In the genomic region with DNA sequence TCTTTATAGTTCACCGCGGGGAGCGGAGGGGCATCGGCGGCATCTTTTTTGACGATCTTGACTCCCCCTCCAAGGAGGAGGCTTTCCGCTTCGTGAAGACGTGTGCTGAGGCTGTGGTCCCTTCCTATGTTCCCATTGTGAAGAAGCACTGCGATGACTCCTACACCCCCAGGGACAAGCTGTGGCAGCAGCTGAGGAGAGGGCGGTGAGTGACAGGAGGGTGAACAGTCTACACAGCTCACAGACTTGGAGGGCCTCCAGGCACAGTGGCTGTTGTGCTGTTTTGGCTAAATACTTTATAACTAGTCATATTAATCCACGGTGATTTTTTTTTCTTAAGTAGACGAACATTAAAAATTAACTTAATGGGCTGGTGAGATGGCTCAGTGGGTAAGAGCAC, we compare ENCODE assay signal across 19 mouse cellular contexts. TPM values are rescaled to one million over a fixed set of nuclear protein-coding genes. Genes with fewer than 3 reads are reported as not detected.
DNase-seq lines count a peak whose midpoint lies in the region; ATAC-seq lines count a peak whose summit lies in the region.
"Had no signal": no experiment of that assay in that cellular context is flagged by ENCODE, and none has a peak within 500 bp of the region (broad histone marks: within the 10 kb centered on the region; RNA-seq: fewer than 3 reads in every experiment).

No protein-coding gene starts in this region.

- WGBS in midbrain, embryonic 15.5 days: 95% methylated on average over 13 of the region's 13 CpGs
- 93% methylated on average over 13 of the region's 13 CpGs for WGBS in hindbrain, embryonic 16.5 days

- H3K4me1 ChIP-seq in erythroblast, embryonic 14.5 days (ENCODE audit: control insufficient read depth): peaks cover 58% of the 10 kb centered on the region
- H3K4me1 ChIP-seq in midbrain, embryonic 15.5 days: peaks cover 8% of the 10 kb centered on the region
- peaks cover 10% of the 10 kb centered on the region for H3K4me1 ChIP-seq in hindbrain, embryonic 16.5 days (ENCODE audit: control insufficient read depth, insufficient read depth, low read depth, low read length)

- no peak overlapping the region for H3K4me2 ChIP-seq in midbrain, embryonic 15.5 days
- no peak overlapping the region for H3K4me2 ChIP-seq in hindbrain, embryonic 16.5 days (ENCODE audit: low read length)
- H3K4me2 ChIP-seq: forebrain, embryonic 13.5 days; limb, embryonic 15.5 days had no signal

- peak; percentile 62 for DNase-seq in right cerebral cortex, adult 18-20 months
- no peak for DNase-seq in right cerebral cortex, postnatal 4 days
- peak; percentile 26 to 57 for DNase-seq in layer of hippocampus, postnatal 25 days (ENCODE audit: extremely low spot score in 1 of 2, low spot score in 1 of 2)
- DNase-seq: cerebellum, adult 9-10 months; heart, adult 18-20 months; spleen, adult 18-20 months had no signal

- H3K9me3 ChIP-seq in erythroblast, embryonic 14.5 days (ENCODE audit: control insufficient read depth, low read length): no peaks in the 10 kb centered on the region
- no peaks in the 10 kb centered on the region for H3K9me3 ChIP-seq in midbrain, embryonic 15.5 days
- no peaks in the 10 kb centered on the region for H3K9me3 ChIP-seq in hindbrain, embryonic 16.5 days (ENCODE audit: control insufficient read depth, low read length)
- H3K9me3 ChIP-seq: forebrain, embryonic 13.5 days; hindbrain, embryonic 10.5 days; limb, embryonic 15.5 days had no signal

- H3K36me3 ChIP-seq in erythroblast, embryonic 14.5 days (ENCODE audit: control insufficient read depth): peaks cover 99% of the 10 kb centered on the region
- H3K36me3 ChIP-seq in midbrain, embryonic 15.5 days (replicated peaks): peaks cover 15% of the 10 kb centered on the region
- peaks cover 21% of the 10 kb centered on the region for H3K36me3 ChIP-seq in hindbrain, embryonic 16.5 days (ENCODE audit: control insufficient read depth, insufficient read depth, low read length)

- no peak for ATAC-seq in erythroblast, adult 5-6 weeks (replicated peaks; ENCODE audit: low FRiP score, poor library complexity, severe bottlenecking)
- no peak for ATAC-seq in midbrain, embryonic 15.5 days (replicated peaks)
- ATAC-seq in erythroid progenitor cell, adult 5-6 weeks (replicated peaks; ENCODE audit: low FRiP score, poor library complexity, severe bottlenecking): no peak
- no peak for ATAC-seq in hindbrain, embryonic 16.5 days
- ATAC-seq: forebrain, embryonic 13.5 days had no signal

- H3K27ac ChIP-seq in midbrain, embryonic 15.5 days: no peak overlapping the region
- no peak overlapping the region for H3K27ac ChIP-seq in hindbrain, embryonic 16.5 days (ENCODE audit: low read depth, low read length)
- H3K27ac ChIP-seq: forebrain, embryonic 13.5 days; hindbrain, embryonic 10.5 days; limb, embryonic 15.5 days had no signal

- no peak overlapping the region for H3K9ac ChIP-seq in midbrain, embryonic 15.5 days
- no peak overlapping the region for H3K9ac ChIP-seq in hindbrain, embryonic 16.5 days (ENCODE audit: low read depth, low read length)
- H3K9ac ChIP-seq: forebrain, embryonic 13.5 days; limb, embryonic 15.5 days had no signal

- H3K4me3 ChIP-seq in erythroblast, embryonic 14.5 days (replicated peaks): peak overlapping the region; percentile 62
- no peak overlapping the region for H3K4me3 ChIP-seq in midbrain, embryonic 15.5 days
- no peak overlapping the region for H3K4me3 ChIP-seq in hindbrain, embryonic 16.5 days (ENCODE audit: low read length)
- H3K4me3 ChIP-seq: forebrain, embryonic 13.5 days; hindbrain, embryonic 10.5 days; limb, embryonic 15.5 days had no signal

- H3K27me3 ChIP-seq in erythroblast, embryonic 14.5 days (ENCODE audit: control insufficient read depth): no peaks in the 10 kb centered on the region
- no peaks in the 10 kb centered on the region for H3K27me3 ChIP-seq in midbrain, embryonic 15.5 days (replicated peaks)
- H3K27me3 ChIP-seq in hindbrain, embryonic 16.5 days (replicated peaks; ENCODE audit: control insufficient read depth, insufficient read depth, low read length): no peaks in the 10 kb centered on the region
- H3K27me3 ChIP-seq: forebrain, embryonic 13.5 days; limb, embryonic 15.5 days had no signal

RNA-seq across cellular contexts. Expression of a gene that starts 5.2 kb away (rescaled TPM):
- 45.0 and 55.5 TPM in 2 replicates for polyA plus RNA-seq in erythroblast, embryonic 14.5 days (2012)
- total RNA-seq in erythroblast, adult 5-6 weeks (2015; ENCODE audit: low replicate concordance): 410 and 442 TPM in 2 replicates
- total RNA-seq in erythroblast, adult 5-6 weeks (2017; ENCODE audit: low replicate concordance): 412 and 476 TPM in 2 replicates
- total RNA-seq in layer of hippocampus, postnatal 25 days (2021): 10 to 100 TPM; 52.1 to 53.7 TPM
- 15.5 and 15.8 TPM in 2 replicates for polyA plus RNA-seq in midbrain, embryonic 15.5 days (2015; fragmentation: Nextera tagmentation; extraction: Ambion mirVana)
- total RNA-seq in erythroid progenitor cell, adult 5-6 weeks (2015; ENCODE audit: low replicate concordance): 1,198 and 1,327 TPM in 2 replicates
- total RNA-seq in erythroid progenitor cell, adult 5-6 weeks (2017; ENCODE audit: low replicate concordance): 966 and 1,012 TPM in 2 replicates
- 14.5 and 16.3 TPM in 2 replicates for polyA plus RNA-seq in hindbrain, embryonic 16.5 days (2015; fragmentation: Nextera tagmentation; extraction: Ambion mirVana)

RNA-seq across cellular contexts. Expression of a gene that starts 36.7 kb away (rescaled TPM):
- polyA plus RNA-seq in erythroblast, embryonic 14.5 days (2012): 0.04 TPM in 1 of 2 replicates, not detected in the other
- total RNA-seq in erythroblast, adult 5-6 weeks (2015; ENCODE audit: low replicate concordance): not detected in 2 replicates
- total RNA-seq in erythroblast, adult 5-6 weeks (2017; ENCODE audit: low replicate concordance): not detected in 2 replicates
- total RNA-seq in layer of hippocampus, postnatal 25 days (2021): not detected
- not detected in 2 replicates for polyA plus RNA-seq in midbrain, embryonic 15.5 days (2015; fragmentation: Nextera tagmentation; extraction: Ambion mirVana)
- not detected in 2 replicates for total RNA-seq in erythroid progenitor cell, adult 5-6 weeks (2015; ENCODE audit: low replicate concordance)
- not detected in 2 replicates for total RNA-seq in erythroid progenitor cell, adult 5-6 weeks (2017; ENCODE audit: low replicate concordance)
- not detected in 2 replicates for polyA plus RNA-seq in hindbrain, embryonic 16.5 days (2015; fragmentation: Nextera tagmentation; extraction: Ambion mirVana)
- total RNA-seq: ES-E14; heart, adult 18-20 months; left cerebral cortex, adult 18-20 months; megakaryocyte progenitor cell, adult 5-6 weeks had no signal
- polyA plus RNA-seq: brain, embryonic 14.5 days; embryonic facial prominence, embryonic 11.5 days; forebrain, embryonic 13.5 days; hindbrain, embryonic 10.5 days; limb, embryonic 15.5 days had no signal

RNA-seq across cellular contexts. Expression of a gene that starts 43.6 kb away (rescaled TPM):
- polyA plus RNA-seq in erythroblast, embryonic 14.5 days (2012): not detected in 2 replicates
- not detected in 2 replicates for total RNA-seq in erythroblast, adult 5-6 weeks (2015; ENCODE audit: low replicate concordance)
- total RNA-seq in erythroblast, adult 5-6 weeks (2017; ENCODE audit: low replicate concordance): not detected in 2 replicates
- total RNA-seq in layer of hippocampus, postnatal 25 days (2021): not detected
- polyA plus RNA-seq in midbrain, embryonic 15.5 days (2015; fragmentation: Nextera tagmentation; extraction: Ambion mirVana): 0.13 TPM in 1 of 2 replicates, not detected in the other
- total RNA-seq in erythroid progenitor cell, adult 5-6 weeks (2015; ENCODE audit: low replicate concordance): 1.1 TPM in 1 of 2 replicates, not detected in the other
- not detected in 2 replicates for total RNA-seq in erythroid progenitor cell, adult 5-6 weeks (2017; ENCODE audit: low replicate concordance)
- 0.12 TPM in 1 of 2 replicates, not detected in the other for polyA plus RNA-seq in hindbrain, embryonic 16.5 days (2015; fragmentation: Nextera tagmentation; extraction: Ambion mirVana)
- total RNA-seq: ES-E14; heart, adult 18-20 months; left cerebral cortex, adult 18-20 months had no signal
- polyA plus RNA-seq: embryonic facial prominence, embryonic 11.5 days; forebrain, embryonic 13.5 days; hindbrain, embryonic 10.5 days; limb, embryonic 15.5 days had no signal

RNA-seq across cellular contexts. Expression of a gene that starts 52.5 kb away (rescaled TPM):
- polyA plus RNA-seq in erythroblast, embryonic 14.5 days (2012): 0.21 and 0.29 TPM in 2 replicates
- 8.6 and 11.9 TPM in 2 replicates for total RNA-seq in erythroblast, adult 5-6 weeks (2015; ENCODE audit: low replicate concordance)
- 6.2 and 10.3 TPM in 2 replicates for total RNA-seq in erythroblast, adult 5-6 weeks (2017; ENCODE audit: low replicate concordance)
- 100 to 1,000 TPM in 1 of 2 experiments, 10 to 100 TPM in 1; 82.0 to 100 TPM for total RNA-seq in layer of hippocampus, postnatal 25 days (2021)
- polyA plus RNA-seq in midbrain, embryonic 15.5 days (2015; fragmentation: Nextera tagmentation; extraction: Ambion mirVana): 124 and 130 TPM in 2 replicates
- 27.2 and 30.6 TPM in 2 replicates for total RNA-seq in erythroid progenitor cell, adult 5-6 weeks (2015; ENCODE audit: low replicate concordance)
- 15.5 and 16.9 TPM in 2 replicates for total RNA-seq in erythroid progenitor cell, adult 5-6 weeks (2017; ENCODE audit: low replicate concordance)
- polyA plus RNA-seq in hindbrain, embryonic 16.5 days (2015; fragmentation: Nextera tagmentation; extraction: Ambion mirVana): 157 and 169 TPM in 2 replicates

RNA-seq across cellular contexts. Expression of a gene that starts 58.5 kb away (rescaled TPM):
- polyA plus RNA-seq in erythroblast, embryonic 14.5 days (2012): not detected in 2 replicates
- total RNA-seq in erythroblast, adult 5-6 weeks (2015; ENCODE audit: low replicate concordance): not detected in 2 replicates
- total RNA-seq in erythroblast, adult 5-6 weeks (2017; ENCODE audit: low replicate concordance): not detected in 2 replicates
- total RNA-seq in layer of hippocampus, postnatal 25 days (2021): not detected
- not detected in 2 replicates for polyA plus RNA-seq in midbrain, embryonic 15.5 days (2015; fragmentation: Nextera tagmentation; extraction: Ambion mirVana)
- total RNA-seq in erythroid progenitor cell, adult 5-6 weeks (2015; ENCODE audit: low replicate concordance): not detected in 2 replicates
- total RNA-seq in erythroid progenitor cell, adult 5-6 weeks (2017; ENCODE audit: low replicate concordance): not detected in 2 replicates
- not detected in 2 replicates for polyA plus RNA-seq in hindbrain, embryonic 16.5 days (2015; fragmentation: Nextera tagmentation; extraction: Ambion mirVana)
- total RNA-seq: ES-E14; heart, adult 18-20 months; left cerebral cortex, adult 18-20 months; megakaryocyte progenitor cell, adult 5-6 weeks had no signal
- polyA plus RNA-seq: brain, embryonic 14.5 days; embryonic facial prominence, embryonic 11.5 days; forebrain, embryonic 13.5 days; hindbrain, embryonic 10.5 days; limb, embryonic 15.5 days had no signal

Comparison
In these comparisons a context has a peak if more than half of its experiments do, and no peak if none do; other contexts are left out.
1. RNA of a gene that starts 5.2 kb away (total RNA-seq): 966 to 1,327 TPM in erythroid progenitor cell, adult 5-6 weeks and 410 to 476 TPM in erythroblast, adult 5-6 weeks; 52.1 to 53.7 TPM in layer of hippocampus, postnatal 25 days; every median in the first group is over 4 times any median in the second.